Mouse (Mus musculus) MEL (cell line): Measurements from ENCODE around the gene Gif. TPM values are rescaled to one million over a fixed set of nuclear protein-coding genes. Genes with fewer than 3 reads are reported as not detected.

ENCODE experiments used
- DNase-seq: peaks from one replicate; pipeline ENCODE4 v3.0.0; 2011; ENCODE audit warnings: low read depth, low spot score
- H3K27ac ChIP-seq: 2 replicates; pipeline ENCODE4 v1.5.1; 2012; ENCODE audit warnings: low read depth, mild to moderate bottlenecking, control low read depth, low read length, moderate library complexity; ENCODE audit not compliant: control insufficient read depth
- H3K27me3 ChIP-seq, 2 experiments: fragments of 150-350 bp in 1 of 2; sonication (generic) in 1 of 2; 2 replicates each; pipeline ENCODE4 v1.6.1; 2012; ENCODE audit warnings: low read length in 2 of 2, mild to moderate bottlenecking in 2 of 2, improper control_type of control experiment in 1 of 2, moderate library complexity in 1 of 2; ENCODE audit not compliant: insufficient read depth in 2 of 2, control insufficient read depth in 1 of 2
- H3K36me3 ChIP-seq, 2 experiments: 2 replicates each; pipeline ENCODE4 v1.6.1; 2012 to 2014; ENCODE audit warnings: low read length in 2 of 2, improper control_type of control experiment in 1 of 2, inconsistent platforms in 1 of 2, mild to moderate bottlenecking in 1 of 2; ENCODE audit not compliant: insufficient read depth in 2 of 2, control insufficient read depth in 1 of 2
- H3K4me1 ChIP-seq, 2 experiments: fragments of 150-350 bp in 1 of 2; sonication (generic) in 1 of 2; 2 replicates each; pipeline ENCODE4 v1.6.1; 2012; ENCODE audit warnings: low read length in 2 of 2, improper control_type of control experiment in 1 of 2, mild to moderate bottlenecking in 1 of 2; ENCODE audit not compliant: insufficient read depth in 2 of 2, control insufficient read depth in 1 of 2
- H3K4me3 ChIP-seq, 2 experiments: fragments of 150-350 bp in 1 of 2; sonication (generic) in 1 of 2; 2 replicates each; pipeline ENCODE4 v1.5.1; 2012; ENCODE audit warnings: low read depth in 2 of 2, low read length in 2 of 2, mild to moderate bottlenecking in 2 of 2, moderate library complexity in 2 of 2, control low read depth in 1 of 2, improper control_type of control experiment in 1 of 2; ENCODE audit not compliant: control insufficient read depth in 1 of 2, insufficient read depth in 1 of 2
- H3K79me2 ChIP-seq: 2 replicates; pipeline ENCODE4 v1.6.1; 2012; ENCODE audit warnings: mild to moderate bottlenecking, low read length, moderate library complexity; ENCODE audit not compliant: control insufficient read depth, poor library complexity, insufficient read depth
- H3K9ac ChIP-seq: 2 replicates; pipeline ENCODE4 v1.6.1; 2012; ENCODE audit warnings: low read depth, mild to moderate bottlenecking, control low read depth, low read length, moderate library complexity; ENCODE audit not compliant: control insufficient read depth, poor library complexity, severe bottlenecking
- H3K9me3 ChIP-seq: fragments of 150-350 bp; sonication (generic); replicated peaks from 2 replicates; pipeline ENCODE4 v1.6.1; 2012; ENCODE audit warnings: mild to moderate bottlenecking, low read length, improper control_type of control experiment, moderate library complexity; ENCODE audit not compliant: insufficient read depth
- E2F4 ChIP-seq: IDR thresholded peaks from 2 replicates; pipeline ENCODE4 v1.6.1; 2011; ENCODE audit warnings: low read depth, low read length, improper control_type of control experiment, borderline replicate concordance
- GATA1 ChIP-seq: IDR thresholded peaks from 2 replicates; pipeline ENCODE4 v1.6.1; 2011; ENCODE audit warnings: low read depth, low read length, improper control_type of control experiment
- JUND ChIP-seq: IDR thresholded peaks from 2 replicates; pipeline ENCODE4 v1.6.1; 2011; ENCODE audit warnings: low read depth, mild to moderate bottlenecking, improper control_type of control experiment, low read length
- MAFK ChIP-seq: IDR thresholded peaks from 2 replicates; pipeline ENCODE4 v1.6.1; 2011; ENCODE audit warnings: low read depth, mild to moderate bottlenecking, low read length, improper control_type of control experiment, borderline replicate concordance
- MEF2A ChIP-seq: IDR thresholded peaks from 2 replicates; pipeline ENCODE4 v1.6.1; 2014; ENCODE audit warnings: low read depth, mild to moderate bottlenecking, inconsistent platforms, low read length, improper control_type of control experiment; ENCODE audit not compliant: poor library complexity, insufficient replicate concordance, severe bottlenecking; ENCODE audit errors: extremely low read depth
- MYC ChIP-seq: IDR thresholded peaks from 2 replicates; pipeline ENCODE4 v1.6.1; 2011; ENCODE audit warnings: low read depth, mild to moderate bottlenecking, low read length, improper control_type of control experiment, moderate library complexity
- POLR2AphosphoS5 ChIP-seq: IDR thresholded peaks from 2 replicates; pipeline ENCODE4 v1.6.1; 2012; ENCODE audit warnings: low read depth, borderline replicate concordance, mild to moderate bottlenecking, inconsistent platforms, low read length, moderate library complexity, mixed read lengths
- RCOR1 ChIP-seq: IDR thresholded peaks from 2 replicates; pipeline ENCODE4 v1.6.1; 2012; ENCODE audit warnings: low read depth, mild to moderate bottlenecking, inconsistent platforms, low read length, improper control_type of control experiment
- SIN3A ChIP-seq: IDR thresholded peaks from 2 replicates; pipeline ENCODE4 v1.6.1; 2012; ENCODE audit warnings: low read length, improper control_type of control experiment, inconsistent platforms
- TBP ChIP-seq: IDR thresholded peaks from 2 replicates; pipeline ENCODE4 v1.8.0; 2011; ENCODE audit warnings: low read depth, low read length, improper control_type of control experiment
- USF1 ChIP-seq: IDR thresholded peaks from 2 replicates; pipeline ENCODE4 v1.6.1; 2014; ENCODE audit warnings: low read depth, mild to moderate bottlenecking, inconsistent platforms, low read length, improper control_type of control experiment, moderate library complexity
- USF2 ChIP-seq, 2 experiments: IDR thresholded peaks; 2 replicates each; pipeline ENCODE4 v1.6.1; 2011 to 2012; ENCODE audit warnings: improper control_type of control experiment in 2 of 2, low read length in 2 of 2, borderline replicate concordance in 1 of 2, inconsistent platforms in 1 of 2, low read depth in 1 of 2, mild to moderate bottlenecking in 1 of 2; ENCODE audit not compliant: insufficient read depth in 1 of 2
- ZMIZ1 ChIP-seq: IDR thresholded peaks from 2 replicates; pipeline ENCODE4 v1.6.1; 2012; ENCODE audit warnings: low read depth, mild to moderate bottlenecking, inconsistent platforms, low read length, improper control_type of control experiment, moderate library complexity
- polyA plus RNA-seq, 2 experiments: library from polyadenylated mRNA; stranded (reverse) in 1 of 2; unstranded in 1 of 2; fragments of >175 nt in 1 of 2; fragments of >200 nt in 1 of 2; gene quantifications; 2 replicates each; pipeline versions ENCODE4 v1.2.1 to v1.2.4; 2012; ENCODE audit warnings: low replicate concordance in 2 of 2, low read depth in 1 of 2; ENCODE audit not compliant: insufficient read length in 2 of 2, insufficient read depth in 1 of 2, missing spikeins in 1 of 2
- total RNA-seq: library from RNA; depleted of rRNA; stranded (reverse); fragments of 300-350 nt; gene quantifications from 2 replicates; pipeline ENCODE4 v1.2.3, GENCODE M21; 2012

Gif gene
- total and polyA plus RNA-seq, 3 experiments = not detected

DNA sequence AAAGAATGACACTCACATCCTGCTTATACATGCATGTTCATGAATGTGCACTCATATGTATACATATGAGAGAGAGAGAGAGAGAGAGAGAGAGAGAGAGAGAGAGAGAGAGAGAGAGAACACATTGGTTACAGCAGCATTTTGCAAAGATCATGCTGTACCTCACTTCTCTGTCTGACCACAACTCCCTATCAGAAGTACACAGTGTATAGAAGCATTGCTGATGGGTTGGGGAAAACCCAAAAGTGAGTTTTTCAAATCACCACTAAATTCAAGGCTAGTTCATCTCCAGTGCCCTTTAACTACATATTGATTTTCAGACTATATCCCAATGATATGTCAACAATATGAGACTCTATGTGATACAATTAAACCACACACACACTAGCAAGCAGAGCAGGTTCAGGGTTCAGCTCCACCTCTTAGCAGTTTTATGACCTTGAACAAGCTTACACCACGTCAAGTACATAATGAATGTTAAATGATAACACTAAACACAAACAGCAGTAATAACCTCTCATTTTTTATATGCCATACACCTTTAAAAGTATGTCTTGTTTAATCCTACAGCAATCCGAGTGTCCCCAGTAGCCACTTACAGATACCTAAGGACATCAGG, 46.5 kb downstream of the Gif start:
- Histone ChIP-seq H3K27me3 (peaks cover 0 to 2% of the 10 kb centered on the region in 2 experiments; a peak in 1 of 4 replicates), H3K27ac (no peak overlapping the region), H3K79me2 (no peaks in the 10 kb centered on the region), H3K9me3 (no peaks in the 10 kb centered on the region), H3K4me1 (no peaks in the 10 kb centered on the region), H3K9ac (no peak overlapping the region), H3K4me3 (no peak overlapping the region), H3K36me3 (no peaks in the 10 kb centered on the region)
- DNase-seq = no peak
- TF ChIP-seq JUND (peak; percentile 59; the same call in 1 of the 2 replicates), SIN3A (no peak), ZMIZ1 (no peak), MEF2A (no peak), USF2 (IDR thresholded peaks at IDR 0.05; ENCODE audit: borderline replicate concordance in 1 of 2, insufficient read depth in 1 of 2, low read depth in 1 of 2, low read length in 2 of 2) (no peak)

DNA sequence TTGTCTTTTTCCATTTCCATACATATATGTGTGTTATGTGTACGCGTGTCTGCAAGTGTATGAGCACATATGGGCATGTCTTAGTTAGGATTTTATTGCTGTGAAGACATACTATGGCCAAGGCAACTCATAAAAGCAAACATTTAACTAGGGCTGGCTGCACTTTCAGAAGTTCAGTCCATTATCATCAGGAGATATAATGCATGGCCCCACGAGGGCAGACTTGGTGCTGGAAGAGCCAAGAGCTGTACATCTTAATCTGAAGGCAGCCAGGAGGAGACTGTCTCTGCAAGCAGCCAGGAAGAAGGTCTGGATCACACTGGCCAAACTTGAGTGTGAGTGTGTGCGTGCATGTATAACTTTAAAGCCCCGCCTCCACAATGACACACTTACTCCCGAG, 47.1 kb downstream of the Gif start:
- Histone ChIP-seq H3K9me3 (no peaks in the 10 kb centered on the region), H3K27ac (no peak overlapping the region), H3K4me1 (no peaks in the 10 kb centered on the region), H3K79me2 (no peaks in the 10 kb centered on the region), H3K9ac (no peak overlapping the region), H3K27me3 (no peaks in the 10 kb centered on the region; a peak in 1 of 4 replicates), H3K4me3 (no peak overlapping the region), H3K36me3 (no peaks in the 10 kb centered on the region)
- no peak for DNase-seq
- TF ChIP-seq TBP (no peak), RCOR1 (no peak), MAFK (no peak), USF1 (no peak), GATA1 (no peak), MYC (no peak), E2F4 (no peak), POLR2AphosphoS5 (no peak), JUND (no peak)
